Mouse (Mus musculus) monocyte, adult 2 months (primary cell): ENCODE results near the gene Olfr1019.

Experiments used
- DNase-seq, 2 experiments: peaks; one replicate each; pipeline ENCODE4 v3.0.0; 2022; ENCODE audit warnings: low spot score in 2 of 2, low read depth in 1 of 2

Olfr1019 gene

GRCm38 (mm10) chr2:85845383-85845782, at the start of gene Olfr1019:
TSS of gene Olfr1019 (minus strand) at chr2:85845483.
- no peak for DNase-seq

- no peak for DNase-seq
Observed at GRCm38 (mm10) chr2:85885340-85885739, 40.1 kb upstream of the Olfr1019 start, which contains the start of gene Olfr1023. TSS of gene Olfr1023 (plus strand) at chr2:85885640.

DNA sequence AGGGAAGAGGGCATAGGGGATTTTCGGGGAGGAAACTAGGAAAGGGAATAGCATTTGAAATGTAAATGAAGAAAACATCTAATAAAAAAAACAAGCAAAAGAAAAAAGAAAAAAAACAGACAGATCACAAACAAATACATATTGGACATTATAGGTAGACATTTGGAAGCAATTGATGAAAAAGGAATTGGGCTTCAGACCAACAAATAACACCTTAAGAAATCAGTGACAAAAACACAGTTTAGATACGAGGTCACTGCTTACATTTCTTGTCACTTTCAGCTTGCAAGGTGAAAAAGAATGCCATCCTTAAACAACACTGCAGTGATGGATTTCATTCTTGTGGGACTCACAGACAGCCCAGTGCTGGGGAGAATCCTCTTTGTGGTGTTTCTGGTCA, 23.0 kb upstream of the Olfr1019 start, which contains the start of gene Olfr1022:
Olfr1022 (plus strand) TSS at position 301 of the 400 bp plus-strand sequence.
- no peak for DNase-seq

GRCm38 (mm10) chr2:85846730-85847129, 1.4 kb upstream of the Olfr1019 start, which contains the start of gene Olfr1020:
TSS of gene Olfr1020 (plus strand) at chr2:85847030.
- DNase-seq, result no peak

GRCm38 (mm10) chr2:85818179-85818578, 27.1 kb downstream of the Olfr1019 start, which contains the start of gene Olfr1018:
TSS of gene Olfr1018 (plus strand) at chr2:85818479.
- DNase-seq, result no peak

GRCm38 (mm10) chr2:85804501-85804900, 40.8 kb downstream of the Olfr1019 start:
- DNase-seq, result no peak

DNA sequence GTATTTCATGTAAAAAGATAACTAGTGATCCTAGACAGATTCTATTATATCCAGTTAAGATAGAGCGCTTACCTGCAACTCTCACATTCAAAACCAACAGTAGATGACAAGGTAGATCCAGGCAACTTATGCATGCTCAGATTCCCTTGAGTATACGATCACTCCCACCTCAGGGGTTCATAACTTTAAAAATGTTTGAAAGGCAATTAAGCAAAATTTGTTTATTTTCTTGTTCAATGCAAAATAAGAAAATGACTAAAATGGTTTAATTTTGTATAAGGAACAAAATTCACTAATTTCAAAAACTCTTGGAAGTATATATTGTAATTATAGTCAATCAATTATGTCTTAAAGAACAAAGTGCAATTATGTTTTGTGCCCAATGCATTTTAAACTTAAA, 42.8 kb downstream of the Olfr1019 start, which contains the start of gene Olfr1016:
Olfr1016 (minus strand) TSS at position 101 of the 400 bp plus-strand sequence.
- DNase-seq, result no peak

GRCm38 (mm10) chr2:85792331-85792730, 53.0 kb downstream of the Olfr1019 start:
- DNase-seq, result no peak
